Mouse (Mus musculus) hindbrain, embryonic 15.5 days (tissue): Measurements from ENCODE around the gene Map3k20. TPM values are rescaled to one million over a fixed set of nuclear protein-coding genes. Genes with fewer than 3 reads are reported as not detected.
A peak's percentile ranks its signal among the peaks of the same experiment; 100 is the strongest.

Source experiments
- ATAC-seq: fragments of 200-750 bp; cut with Nextera tagmentation; 2 replicates; pipeline ENCODE4 v1.8.0; 2017; ENCODE audit warnings: low read depth, moderate number of reproducible peaks, moderate TSS enrichment; ENCODE audit not compliant: low FRiP score
- H3K27ac ChIP-seq: fragments of 300-500 bp; sonication (generic); replicated peaks from 2 replicates; pipeline ENCODE4 v1.5.1; 2015; ENCODE audit warnings: mild to moderate bottlenecking, inconsistent platforms
- H3K27me3 ChIP-seq: fragments of 300-500 bp; sonication (generic); 2 replicates; pipeline ENCODE4 v1.6.1; 2015; ENCODE audit warnings: control low read depth, inconsistent platforms
- H3K36me3 ChIP-seq: fragments of 300-500 bp; sonication (generic); 2 replicates; pipeline ENCODE4 v1.6.1; 2015; ENCODE audit warnings: control low read depth, inconsistent platforms
- H3K4me1 ChIP-seq: fragments of 300-500 bp; sonication (generic); replicated peaks from 2 replicates; pipeline ENCODE4 v1.6.1; 2015; ENCODE audit warnings: control low read depth, inconsistent platforms
- H3K4me2 ChIP-seq: fragments of 300-500 bp; sonication (generic); 2 replicates; pipeline ENCODE4 v1.6.1; 2015; ENCODE audit warnings: moderate library complexity, mild to moderate bottlenecking, inconsistent platforms
- H3K4me3 ChIP-seq: fragments of 300-500 bp; sonication (generic); 2 replicates; pipeline ENCODE4 v1.5.1; 2015; ENCODE audit warnings: mild to moderate bottlenecking, inconsistent platforms
- H3K9ac ChIP-seq: fragments of 300-500 bp; sonication (generic); 2 replicates; pipeline ENCODE4 v1.6.1; 2015; ENCODE audit warnings: inconsistent platforms
- H3K9me3 ChIP-seq: fragments of 300-500 bp; sonication (generic); 2 replicates; pipeline ENCODE4 v1.6.1; 2016; ENCODE audit warnings: control low read depth, inconsistent platforms
- WGBS: fragments of 180-500 bp; shearing (Covaris S2); methylation state at CpG from one replicate; pipeline ENCODE4 v1.1.7; 2015; 5-methylcytosine and 5-hydroxymethylcytosine counted together
- polyA plus RNA-seq: library from polyadenylated mRNA; unstranded; fragments of >200 nt; fragmentation: Nextera tagmentation; extraction: Ambion mirVana; gene quantifications from 2 replicates; pipeline ENCODE4 v1.2.1, GENCODE M21; 2015

The Map3k20 gene
- polyA plus RNA-seq, 1 experiment from 2014 or later = 4.5 TPM

GRCm38 (mm10) chr2:72252510-72253505 lies 32.6 kb upstream of the Map3k20 start:
- Histone ChIP-seq H3K27me3 (no peaks in the 10 kb centered on the region), H3K9me3 (no peaks in the 10 kb centered on the region), H3K4me1 (peaks cover 4% of the 10 kb centered on the region), H3K9ac (no peak overlapping the region), H3K36me3 (no peaks in the 10 kb centered on the region), H3K4me2 (no peak overlapping the region), H3K27ac (no peak overlapping the region), H3K4me3 (no peak overlapping the region)
- WGBS = 53% methylated on average over 18 of the region's 18 CpGs
- peak; percentile 48; the same call in 1 of the 2 replicates for ATAC-seq

- Histone ChIP-seq H3K36me3 (no peaks in the 10 kb centered on the region), H3K9ac (no peak overlapping the region), H3K27me3 (no peaks in the 10 kb centered on the region), H3K4me3 (no peak overlapping the region), H3K4me2 (no peak overlapping the region), H3K4me1 (peaks cover 4% of the 10 kb centered on the region), H3K9me3 (no peaks in the 10 kb centered on the region), H3K27ac (no peak overlapping the region)
- WGBS = 54% methylated on average over 4 of the region's 4 CpGs
- ATAC-seq = no peak
Observed at GRCm38 (mm10) chr2:72253882-72254281, 31.6 kb upstream of the Map3k20 start.

- H3K4me3 ChIP-seq = no peak overlapping the region
- no peaks in the 10 kb centered on the region for H3K9me3 ChIP-seq
- no peak overlapping the region for H3K9ac ChIP-seq
- H3K27me3 ChIP-seq = no peaks in the 10 kb centered on the region
- 35% methylated on average over 14 of the region's 14 CpGs for WGBS
- no peak for ATAC-seq
- peak overlapping the region; percentile 33 for H3K4me2 ChIP-seq
- no peaks in the 10 kb centered on the region for H3K36me3 ChIP-seq
- peaks cover 4% of the 10 kb centered on the region for H3K4me1 ChIP-seq
- H3K27ac ChIP-seq = no peak overlapping the region
Observed at GRCm38 (mm10) chr2:72254813-72255582, 30.4 kb upstream of the Map3k20 start.

- no peak for ATAC-seq
- WGBS = 86% methylated on average over 1 of the region's 1 CpGs
Observed at GRCm38 (mm10) chr2:72260704-72261103, 24.7 kb upstream of the Map3k20 start.

GRCm38 (mm10) chr2:72262814-72263480 lies 22.5 kb upstream of the Map3k20 start:
- no peak for ATAC-seq
- Histone ChIP-seq H3K27me3 (no peaks in the 10 kb centered on the region), H3K4me3 (no peak overlapping the region), H3K4me2 (no peak overlapping the region), H3K27ac (no peak overlapping the region), H3K9ac (no peak overlapping the region), H3K9me3 (no peaks in the 10 kb centered on the region), H3K36me3 (no peaks in the 10 kb centered on the region), H3K4me1 (no peaks in the 10 kb centered on the region)
- WGBS = 93% methylated on average over 6 of the region's 6 CpGs

More at GRCm38 (mm10) chr2:72260704-72261103, 24.7 kb upstream of the Map3k20 start:
- Histone ChIP-seq H3K9ac (no peak overlapping the region), H3K27ac (no peak overlapping the region), H3K9me3 (no peaks in the 10 kb centered on the region), H3K4me2 (no peak overlapping the region), H3K36me3 (no peaks in the 10 kb centered on the region), H3K27me3 (no peaks in the 10 kb centered on the region), H3K4me3 (no peak overlapping the region), H3K4me1 (no peaks in the 10 kb centered on the region)

GRCm38 (mm10) chr2:72267390-72267789 lies 18.0 kb upstream of the Map3k20 start:
- Histone ChIP-seq H3K27ac (no peak overlapping the region), H3K4me3 (no peak overlapping the region), H3K27me3 (no peaks in the 10 kb centered on the region), H3K36me3 (no peaks in the 10 kb centered on the region), H3K9ac (no peak overlapping the region), H3K4me2 (no peak overlapping the region), H3K4me1 (no peaks in the 10 kb centered on the region), H3K9me3 (no peaks in the 10 kb centered on the region)
- 93% methylated on average over 6 of the region's 6 CpGs for WGBS
- no peak for ATAC-seq

GRCm38 (mm10) chr2:72269651-72270341 lies 15.6 kb upstream of the Map3k20 start:
- Histone ChIP-seq H3K4me2 (no peak overlapping the region), H3K27me3 (no peaks in the 10 kb centered on the region), H3K36me3 (no peaks in the 10 kb centered on the region), H3K9me3 (no peaks in the 10 kb centered on the region), H3K4me3 (no peak overlapping the region), H3K4me1 (no peaks in the 10 kb centered on the region), H3K27ac (no peak overlapping the region), H3K9ac (no peak overlapping the region)
- ATAC-seq = no peak
- WGBS = 84% methylated on average over 4 of the region's 4 CpGs

GRCm38 (mm10) chr2:72278247-72278873 lies 7.1 kb upstream of the Map3k20 start:
- WGBS = 77% methylated on average over 4 of the region's 4 CpGs
- H3K9ac ChIP-seq = no peak overlapping the region
- H3K4me1 ChIP-seq = no peaks in the 10 kb centered on the region
- no peaks in the 10 kb centered on the region for H3K9me3 ChIP-seq
- H3K36me3 ChIP-seq = no peaks in the 10 kb centered on the region
- no peaks in the 10 kb centered on the region for H3K27me3 ChIP-seq
- no peak overlapping the region for H3K4me3 ChIP-seq
- H3K4me2 ChIP-seq = no peak overlapping the region
- H3K27ac ChIP-seq = no peak overlapping the region
- ATAC-seq = no peak

- Histone ChIP-seq H3K4me2 (no peak overlapping the region), H3K9me3 (no peaks in the 10 kb centered on the region), H3K36me3 (no peaks in the 10 kb centered on the region), H3K4me3 (no peak overlapping the region), H3K27ac (no peak overlapping the region), H3K27me3 (0 out of 2 replicates have a peak, but pooled peaks cover 7% of the 10 kb centered on the region), H3K4me1 (no peaks in the 10 kb centered on the region), H3K9ac (no peak overlapping the region)
- no peak for ATAC-seq
- WGBS = 92% methylated on average over 5 of the region's 5 CpGs
Observed at GRCm38 (mm10) chr2:72280524-72280923, 4.9 kb upstream of the Map3k20 start.

GRCm38 (mm10) chr2:72281971-72282370 lies 3.5 kb upstream of the Map3k20 start:
- H3K27ac ChIP-seq = no peak overlapping the region
- 0 out of 2 replicates have a peak, but pooled peaks cover 3% of the 10 kb centered on the region for H3K4me1 ChIP-seq
- H3K36me3 ChIP-seq = no peaks in the 10 kb centered on the region
- H3K9me3 ChIP-seq = no peaks in the 10 kb centered on the region
- no peak for ATAC-seq
- no peak overlapping the region for H3K4me2 ChIP-seq
- H3K4me3 ChIP-seq = no peak overlapping the region
- 92% methylated on average over 14 of the region's 14 CpGs for WGBS
- no peak overlapping the region for H3K9ac ChIP-seq
- H3K27me3 ChIP-seq = 0 out of 2 replicates have a peak, but pooled peaks cover 7% of the 10 kb centered on the region

- Histone ChIP-seq H3K4me1 (0 out of 2 replicates have a peak, but pooled peaks cover 3% of the 10 kb centered on the region), H3K27me3 (0 out of 2 replicates have a peak, but pooled peaks cover 7% of the 10 kb centered on the region), H3K36me3 (no peaks in the 10 kb centered on the region), H3K9me3 (no peaks in the 10 kb centered on the region), H3K27ac (no peak overlapping the region), H3K9ac (no peak overlapping the region), H3K4me3 (no peak overlapping the region), H3K4me2 (no peak overlapping the region)
- WGBS = 85% methylated on average over 4 of the region's 4 CpGs
- no peak for ATAC-seq
Observed at GRCm38 (mm10) chr2:72282733-72283132, 2.7 kb upstream of the Map3k20 start.
